Mouse (Mus musculus) embryo, embryonic 11 days (tissue): ENCODE measurements at regions not wholly inside any gene's neighbourhood (a gene's known extent, or its start where the extent isn't known, plus 50 kb on each side); places are given as distances from the start of the nearest gene placed in this dataset.

Experiments
- DNase-seq: peaks from one replicate; pipeline ENCODE4 v3.0.0-alpha.2; 2015

- DNase-seq = no peak
Observed at GRCm38 (mm10) chr4:82160233-82160632, 545.3 kb downstream of the Nfib start.

GRCm38 (mm10) chr4:82155642-82156320 lies 549.8 kb downstream of the Nfib start:
- peak; percentile 30 for DNase-seq

- DNase-seq = no peak
Observed at GRCm38 (mm10) chr4:82154021-82154555, 551.5 kb downstream of the Nfib start.

GRCm38 (mm10) chr4:82153604-82154003 lies 551.9 kb downstream of the Nfib start:
- peak; percentile 60 for DNase-seq

- no peak for DNase-seq
Observed at GRCm38 (mm10) chr4:82149957-82150356, 555.6 kb downstream of the Nfib start.

- DNase-seq = peak; percentile 41
Observed at GRCm38 (mm10) chr4:82148129-82149064, 557.2 kb downstream of the Nfib start.

GRCm38 (mm10) chr4:82142391-82142790 lies 563.2 kb downstream of the Nfib start:
- no peak for DNase-seq

- no peak for DNase-seq
Observed at GRCm38 (mm10) chr4:82139806-82140205, 565.7 kb downstream of the Nfib start.

GRCm38 (mm10) chr4:82139016-82139415 lies 566.5 kb downstream of the Nfib start:
- DNase-seq = no peak

GRCm38 (mm10) chr4:82132851-82133250 lies 572.7 kb downstream of the Nfib start:
- DNase-seq = no peak

- DNase-seq = no peak
Observed at GRCm38 (mm10) chr4:82132326-82132725, 573.2 kb downstream of the Nfib start.

GRCm38 (mm10) chr4:82129471-82129870 lies 576.1 kb downstream of the Nfib start:
- DNase-seq = no peak

GRCm38 (mm10) chr4:82123733-82124132 lies 581.8 kb downstream of the Nfib start:
- no peak for DNase-seq

- no peak for DNase-seq
Observed at GRCm38 (mm10) chr4:82123101-82123500, 582.4 kb downstream of the Nfib start.

- DNase-seq = no peak
Observed at GRCm38 (mm10) chr4:82120796-82121195, 584.8 kb downstream of the Nfib start.

- DNase-seq = no peak
Observed at GRCm38 (mm10) chr4:82120326-82120725, 585.2 kb downstream of the Nfib start.

GRCm38 (mm10) chr4:82101837-82102236 lies 603.7 kb downstream of the Nfib start:
- DNase-seq = no peak

GRCm38 (mm10) chr4:82099970-82100368 lies 605.6 kb downstream of the Nfib start:
- no peak for DNase-seq

- DNase-seq = no peak
Observed at GRCm38 (mm10) chr4:82098986-82099969, 606.3 kb downstream of the Nfib start.

GRCm38 (mm10) chr4:82092296-82093230 lies 613.0 kb downstream of the Nfib start:
- no peak for DNase-seq

- DNase-seq = no peak
Observed at GRCm38 (mm10) chr4:82089657-82090056, 615.9 kb downstream of the Nfib start.
